Mouse (Mus musculus): ENCODE data around the gene G6pd2. TPM values are rescaled to one million over a fixed set of nuclear protein-coding genes. Genes with fewer than 3 reads are reported as not detected.

The G6pd2 gene
- polyA plus RNA-seq (2015; fragmentation: Nextera tagmentation; extraction: Ambion mirVana) = not detected in 2 replicates

DNA sequence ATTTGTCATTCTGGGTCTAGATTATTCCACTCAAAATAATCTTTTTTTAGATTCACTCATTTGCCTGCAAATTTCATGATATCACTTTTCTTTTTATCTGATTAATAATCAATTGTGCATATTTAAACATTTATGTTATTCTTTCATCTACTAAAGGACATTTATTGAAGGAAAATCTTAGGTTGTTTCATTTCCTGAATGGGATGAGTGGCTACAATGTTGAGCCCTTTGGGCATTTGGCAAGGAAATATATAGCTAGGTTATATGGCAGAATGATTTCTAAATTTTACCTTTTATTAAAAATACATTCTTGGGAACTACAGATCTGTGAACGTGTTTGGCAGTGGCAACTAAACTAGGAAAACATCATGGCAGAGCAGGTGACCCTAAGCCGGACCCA is at the start of gene G6pd2:
Gene G6pd2, plus strand, starts transcription at position 301 of the 400 bp plus-strand sequence.
- ATAC-seq (ENCODE audit: low read depth) (no peak), DNase-seq (no peak)
- no peak within 1 kb of the TSS for H3K27ac ChIP-seq
- no peaks in the 10 kb centered on the region for H3K9me3 ChIP-seq (replicated peaks)
- no peak within 1 kb of the TSS for H3K9ac ChIP-seq
- no peaks in the 10 kb centered on the region for H3K36me3 ChIP-seq
- no peak within 1 kb of the TSS for H3K4me3 ChIP-seq (replicated peaks)
- H3K4me2 ChIP-seq = no peak within 1 kb of the TSS
- 68% methylated on average over 2 of the region's 2 CpGs for WGBS (ENCODE audit: insufficient replicate concordance)
- H3K27me3 ChIP-seq = no peaks in the 10 kb centered on the region
- no peaks in the 10 kb centered on the region for H3K4me1 ChIP-seq (replicated peaks)

DNA sequence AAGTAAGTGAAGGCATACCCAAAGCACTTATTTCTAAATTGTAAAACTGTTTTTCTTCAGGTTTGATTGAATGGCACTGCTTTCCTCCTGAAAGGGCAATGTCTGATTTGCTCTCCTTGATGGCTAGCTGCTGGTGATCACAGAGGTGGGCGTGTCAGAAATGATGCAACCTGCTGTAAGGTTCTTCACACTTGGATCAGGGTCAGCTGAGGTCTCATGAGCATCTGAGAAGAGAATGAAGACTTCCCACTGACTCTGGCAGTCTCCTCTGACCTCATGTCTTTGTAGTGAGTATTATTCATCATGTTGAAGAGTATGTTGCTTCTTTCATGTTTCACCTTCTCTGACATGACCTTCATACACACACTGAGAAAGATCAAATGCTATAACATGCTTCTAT is 44.4 kb upstream of the G6pd2 start:
- no peak for ATAC-seq (ENCODE audit: low read depth)
- 38% methylated on average over 1 of the region's 1 CpGs for WGBS (ENCODE audit: insufficient replicate concordance)

DNA sequence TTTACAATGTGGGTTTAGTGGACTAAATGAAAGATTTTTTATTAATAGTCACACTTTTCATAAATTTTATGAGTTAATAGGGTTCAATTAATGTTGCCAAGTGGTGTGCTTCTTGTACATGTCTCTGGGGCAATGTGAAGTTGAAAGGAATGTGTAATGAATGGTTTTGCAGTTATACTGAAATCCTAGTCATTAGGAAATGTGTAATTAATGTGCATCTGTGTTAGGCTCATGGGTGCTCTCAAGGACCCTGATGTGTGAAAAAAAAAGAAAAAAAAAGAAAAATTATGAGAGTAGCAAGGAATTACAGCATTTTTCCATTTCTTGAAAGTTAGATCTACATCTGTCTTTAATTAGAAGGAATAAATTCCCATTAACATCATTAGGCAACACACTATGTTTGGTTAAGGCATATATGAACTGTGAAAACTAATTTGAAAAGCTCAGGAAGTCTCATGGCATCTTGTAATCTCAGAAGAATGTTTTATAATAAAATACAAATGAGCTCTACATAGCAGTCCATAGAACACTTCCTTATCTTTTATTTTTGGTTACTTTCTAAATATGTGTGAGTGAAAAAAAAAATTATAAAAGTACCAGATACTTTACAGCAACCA is 24.4 kb downstream of the G6pd2 start:
- no peak for DNase-seq
- ATAC-seq (ENCODE audit: low read depth) = no peak
- no peaks in the 10 kb centered on the region for H3K9me3 ChIP-seq (replicated peaks)

More for the DNA sequence above, 44.4 kb upstream of the G6pd2 start:
- Histone ChIP-seq H3K4me3 (replicated peaks) (no peak overlapping the region), H3K4me1 (replicated peaks) (no peaks in the 10 kb centered on the region), H3K9ac (no peak overlapping the region), H3K27me3 (no peaks in the 10 kb centered on the region), H3K36me3 (no peaks in the 10 kb centered on the region), H3K9me3 (replicated peaks) (no peaks in the 10 kb centered on the region), H3K27ac (no peak overlapping the region), H3K4me2 (no peak overlapping the region)
- no peak for DNase-seq

DNA sequence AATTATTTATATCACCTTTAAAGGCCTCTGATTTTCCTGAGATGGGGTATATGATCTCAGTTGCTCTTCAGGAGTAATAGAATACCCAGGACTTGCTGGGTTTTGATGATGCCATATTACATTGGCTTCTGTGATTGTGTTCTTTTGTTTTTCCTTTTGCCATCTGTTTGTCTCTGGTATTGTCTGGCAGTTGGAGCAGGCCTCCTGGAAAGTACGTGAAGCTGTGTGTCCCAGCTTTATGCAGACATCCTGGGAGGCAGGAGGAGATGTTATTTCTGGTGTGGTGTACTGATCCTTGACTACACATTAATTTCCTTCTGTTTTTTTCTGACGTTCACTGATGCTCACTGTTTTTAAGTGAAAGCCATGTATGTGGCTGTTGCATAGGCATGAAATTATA is 35.3 kb downstream of the G6pd2 start:
- WGBS (ENCODE audit: insufficient replicate concordance) = 36% methylated on average over 2 of the region's 2 CpGs

More for the DNA sequence above, 24.4 kb downstream of the G6pd2 start:
- no peaks in the 10 kb centered on the region for H3K36me3 ChIP-seq
- H3K4me3 ChIP-seq (replicated peaks) = no peak overlapping the region
- H3K4me2 ChIP-seq = no peak overlapping the region
- H3K4me1 ChIP-seq (replicated peaks) = no peaks in the 10 kb centered on the region
- no peaks in the 10 kb centered on the region for H3K27me3 ChIP-seq
- H3K9ac ChIP-seq = no peak overlapping the region
- no peak overlapping the region for H3K27ac ChIP-seq

More for the DNA sequence above, 35.3 kb downstream of the G6pd2 start:
- DNase-seq = no peak
- no peaks in the 10 kb centered on the region for H3K27me3 ChIP-seq
- H3K9ac ChIP-seq = no peak overlapping the region
- no peak overlapping the region for H3K4me2 ChIP-seq
- no peak for ATAC-seq (ENCODE audit: low read depth)
- no peak overlapping the region for H3K27ac ChIP-seq
- no peaks in the 10 kb centered on the region for H3K36me3 ChIP-seq
- no peaks in the 10 kb centered on the region for H3K4me1 ChIP-seq (replicated peaks)
- H3K4me3 ChIP-seq (replicated peaks) = no peak overlapping the region
- H3K9me3 ChIP-seq (replicated peaks) = no peaks in the 10 kb centered on the region; the same call in 1 of the 2 replicates
